Mouse (Mus musculus) R1 (cell line): ENCODE data around the gene Fer1l5.

Experiments used
- DNase-seq: peaks from one replicate; pipeline ENCODE4 v3.0.0-alpha.2; 2018; ENCODE audit warnings: low read depth, low spot score

Gene Fer1l5

DNA sequence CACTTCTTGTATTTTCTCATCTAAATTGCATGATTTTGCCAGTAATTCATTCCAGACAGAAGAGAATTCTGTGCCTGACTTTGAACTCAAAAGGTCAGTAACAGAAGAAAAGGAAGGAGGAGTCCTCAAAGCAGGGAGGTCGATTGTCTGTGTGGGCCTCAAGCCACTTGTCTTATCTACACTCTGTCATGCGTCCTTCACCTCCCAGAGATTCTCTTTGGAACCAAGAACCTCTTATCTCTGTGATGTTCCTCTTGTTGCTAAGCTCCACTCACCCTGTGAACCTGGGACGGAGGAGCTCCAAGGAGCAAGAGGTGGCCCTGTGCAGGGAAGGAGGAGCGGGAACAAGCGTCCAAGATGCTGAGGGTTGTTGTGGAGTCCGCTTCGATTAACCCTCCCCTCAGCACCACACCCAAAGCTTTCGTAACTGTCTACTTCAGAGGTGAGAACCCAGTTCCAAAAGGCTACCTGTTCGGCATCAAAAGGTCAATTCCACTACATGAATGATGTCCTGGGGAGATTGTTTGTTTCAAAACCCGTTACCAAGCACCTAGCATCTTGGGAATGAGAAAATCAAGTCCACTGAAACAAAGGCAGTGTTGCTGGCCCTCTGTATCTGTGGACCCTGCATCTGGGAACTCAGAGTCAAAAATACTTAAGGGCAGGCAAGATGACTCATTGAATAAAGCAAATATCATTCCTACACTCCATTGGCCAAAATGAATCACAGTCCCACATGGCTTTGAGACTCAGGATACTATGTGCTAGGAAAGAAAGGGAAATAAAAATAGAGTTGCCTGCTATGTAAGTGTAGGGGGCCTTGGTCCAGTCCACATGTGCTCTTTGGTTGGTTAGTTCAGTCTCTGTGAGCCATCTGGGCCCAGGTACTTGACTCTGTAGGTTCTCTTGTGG lies at the start of gene Fer1l5:
Gene Fer1l5 (plus strand): TSS at position 358 of the 912 bp plus-strand sequence.
- DNase-seq = no peak

DNA sequence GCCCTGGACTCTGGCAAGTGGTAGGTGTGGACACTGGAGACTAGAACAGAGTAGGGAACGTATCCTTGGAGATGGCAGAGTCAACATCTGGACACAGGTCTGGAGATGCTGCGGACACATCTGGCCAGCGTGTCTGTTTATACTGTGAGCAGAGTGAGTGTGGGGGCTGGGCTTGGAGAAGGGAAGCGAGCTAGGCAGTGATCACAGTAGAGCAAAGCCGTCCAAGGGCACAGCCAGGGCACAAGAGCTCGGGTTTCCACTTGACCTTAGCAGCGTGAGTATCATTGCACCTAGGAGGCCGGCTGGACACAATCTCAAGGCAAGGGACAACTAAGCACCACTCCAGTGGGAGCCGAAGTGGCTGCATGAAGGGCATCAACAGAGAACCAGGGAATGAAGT lies 49.0 kb upstream of the Fer1l5 start:
- DNase-seq = no peak

DNA sequence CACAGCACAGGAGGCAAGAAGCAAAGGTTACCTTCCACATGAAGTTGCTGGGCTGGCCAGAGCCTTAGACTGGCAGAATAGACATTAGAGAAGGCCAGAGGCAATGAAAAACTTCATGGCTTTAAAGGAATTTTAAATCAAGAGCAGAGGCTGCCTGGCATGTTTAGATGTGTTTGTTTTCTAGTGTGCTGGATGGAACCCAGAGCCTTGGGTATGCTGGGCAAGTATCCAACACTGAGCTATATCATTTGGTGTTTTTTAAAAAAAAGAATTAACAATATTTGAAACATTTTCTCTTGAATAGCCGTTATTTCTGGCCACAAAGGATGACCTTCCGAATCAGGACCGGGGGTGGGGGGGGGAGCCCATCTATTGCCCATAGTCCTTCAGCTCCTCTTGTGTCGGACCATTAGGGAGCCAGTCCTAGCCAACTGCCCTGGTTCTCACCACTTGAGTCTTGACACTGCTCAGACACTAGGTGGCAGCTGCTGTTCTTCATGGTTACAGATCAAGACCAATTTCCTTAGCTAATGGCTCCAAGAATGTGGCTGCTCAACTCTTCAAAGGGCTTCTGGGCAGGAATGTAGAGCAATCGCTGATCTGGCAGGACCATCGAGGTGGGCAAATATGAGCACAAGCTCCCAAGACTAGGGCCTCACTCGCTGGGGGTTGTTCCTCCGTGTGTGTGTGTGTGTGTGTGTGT lies 48.2 kb upstream of the Fer1l5 start:
- DNase-seq = peak; percentile 83

DNA sequence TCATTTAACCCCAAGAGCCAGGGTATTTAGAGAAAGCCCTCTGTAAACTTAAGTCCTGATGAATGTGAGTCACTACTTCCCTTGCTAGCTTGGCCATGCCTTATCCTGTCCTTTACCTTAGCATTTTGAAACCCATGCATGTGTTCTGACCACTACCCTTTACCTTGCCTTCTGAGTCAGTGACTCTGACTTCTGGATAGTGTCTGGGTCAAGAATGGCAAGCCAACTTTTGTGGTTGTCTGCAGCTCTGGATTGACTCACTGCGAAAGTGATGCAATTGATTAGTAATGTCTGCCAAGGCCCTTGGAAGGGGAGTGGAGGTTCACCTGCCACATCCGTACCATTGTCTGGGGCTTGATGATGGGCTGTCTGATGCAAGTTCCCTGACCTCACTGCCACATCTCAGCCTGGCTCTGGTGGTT lies 46.2 kb upstream of the Fer1l5 start:
- no peak for DNase-seq

DNA sequence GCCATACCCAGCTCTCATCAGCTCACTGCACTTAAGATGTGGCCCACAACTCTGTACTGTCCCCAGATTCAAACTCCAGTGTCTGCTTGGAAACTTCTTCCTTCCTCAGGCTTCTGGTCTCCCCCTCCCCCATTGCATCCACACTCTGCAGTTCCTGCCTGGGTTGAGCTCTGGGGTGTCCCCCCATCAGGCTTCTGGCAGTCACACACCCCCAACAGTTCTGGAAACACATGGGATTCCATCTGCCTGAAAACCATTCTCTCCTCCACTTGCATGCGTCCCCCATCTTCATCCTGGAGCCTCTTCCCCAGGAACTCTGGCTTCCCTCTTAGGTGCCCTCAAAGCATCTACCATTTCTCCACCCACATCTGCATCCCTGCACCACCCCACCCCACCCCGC lies 45.3 kb upstream of the Fer1l5 start:
- DNase-seq = no peak

DNA sequence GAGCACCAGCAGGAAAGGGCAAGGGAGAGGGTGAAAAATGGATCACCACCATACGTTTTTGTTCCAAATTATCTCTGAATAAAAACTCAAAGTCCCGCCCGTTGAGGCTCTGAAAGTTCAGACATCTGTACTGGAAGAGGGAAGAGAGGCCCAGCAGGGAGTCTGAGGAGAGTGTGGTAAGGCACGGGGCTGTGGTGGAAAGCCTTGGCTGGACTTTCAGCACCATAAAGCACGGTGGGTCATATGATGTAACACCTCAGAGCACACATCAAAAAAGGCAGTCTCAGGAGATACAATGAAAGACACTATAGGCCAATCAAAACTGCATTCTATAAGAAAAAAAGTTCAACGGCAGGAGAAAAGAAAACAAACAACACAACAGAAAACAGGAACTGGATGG lies 40.3 kb upstream of the Fer1l5 start:
- DNase-seq = no peak

DNA sequence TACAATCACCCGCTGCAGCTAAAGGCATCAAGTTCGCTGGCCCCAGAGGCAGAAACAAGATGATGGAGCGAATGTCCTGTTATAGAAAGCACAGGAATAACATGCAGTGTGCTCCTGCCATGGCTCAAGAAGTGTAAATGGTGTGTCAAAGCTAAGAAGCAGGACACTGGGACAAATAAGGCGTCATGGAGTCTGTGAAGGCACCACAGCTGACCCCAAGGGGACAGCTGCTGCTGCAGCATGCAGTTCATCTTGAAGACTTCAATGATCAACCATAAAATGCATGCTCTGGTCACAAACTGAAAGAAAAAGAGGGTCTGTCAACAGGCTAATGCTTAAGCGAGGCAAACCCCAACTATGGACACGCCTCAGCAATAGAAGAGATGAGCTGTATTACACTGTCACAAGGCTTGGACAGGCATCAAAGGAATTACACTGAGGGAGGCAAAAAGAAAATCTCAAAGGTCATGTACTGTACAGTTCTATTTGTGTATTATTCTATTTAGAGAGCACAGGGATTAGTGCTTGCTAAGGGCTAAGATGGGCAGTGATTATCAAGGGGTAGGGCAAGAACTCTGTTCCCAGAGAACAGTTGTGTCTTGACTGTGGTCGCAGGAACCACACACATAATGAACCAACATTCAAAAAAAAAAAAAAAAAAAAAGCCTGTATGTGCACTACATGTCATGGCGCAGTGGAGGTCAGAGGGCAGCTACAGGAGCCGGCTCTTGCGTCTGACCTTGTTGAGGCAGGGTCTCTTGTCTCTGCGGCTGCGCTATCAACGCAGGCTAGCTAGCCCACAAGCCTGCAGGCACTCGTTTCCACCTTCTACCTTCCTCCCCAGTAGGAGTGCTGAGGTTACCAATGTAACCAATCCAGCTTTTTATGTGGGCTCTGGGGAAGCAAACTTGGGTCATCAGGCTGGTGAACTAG lies 38.9 kb upstream of the Fer1l5 start:
- no peak for DNase-seq

DNA sequence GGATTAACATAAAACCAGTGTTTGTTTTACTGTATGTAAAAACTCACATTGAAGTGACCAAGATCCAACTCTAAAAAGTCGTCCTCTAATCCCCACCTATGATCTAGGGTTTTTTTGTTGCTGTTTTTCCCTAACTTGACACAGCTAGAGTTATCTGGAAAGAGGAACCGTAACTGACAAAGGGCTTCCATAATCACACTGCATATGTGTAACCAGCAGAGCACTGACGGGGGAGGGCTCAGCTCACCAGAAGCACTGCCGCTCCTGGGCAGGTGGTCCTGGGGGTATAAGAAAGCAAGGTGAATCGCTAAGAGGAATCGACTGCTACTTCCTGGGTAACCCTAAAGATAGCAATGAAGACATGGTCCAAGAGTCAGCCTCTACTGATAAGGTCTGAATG lies 29.5 kb upstream of the Fer1l5 start:
- DNase-seq = no peak

DNA sequence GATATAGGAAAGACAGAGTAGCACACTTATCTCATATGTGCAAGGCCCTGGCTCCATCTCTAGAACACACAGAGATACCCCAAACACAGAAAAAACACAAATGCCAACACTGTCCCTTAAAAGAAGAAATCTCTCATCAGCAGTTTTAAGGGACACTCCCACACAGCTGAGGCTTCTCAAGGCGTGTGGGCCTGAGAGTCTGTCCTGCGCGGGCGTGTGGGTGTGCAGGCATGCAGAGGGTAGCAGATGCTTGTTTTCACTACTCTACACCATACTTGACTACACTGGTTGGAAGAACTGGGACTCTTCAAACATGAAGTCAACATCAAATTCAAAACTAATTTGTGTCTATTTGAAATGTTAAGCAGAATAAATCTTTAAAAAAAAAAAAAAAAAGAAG lies 19.7 kb upstream of the Fer1l5 start:
- no peak for DNase-seq

DNA sequence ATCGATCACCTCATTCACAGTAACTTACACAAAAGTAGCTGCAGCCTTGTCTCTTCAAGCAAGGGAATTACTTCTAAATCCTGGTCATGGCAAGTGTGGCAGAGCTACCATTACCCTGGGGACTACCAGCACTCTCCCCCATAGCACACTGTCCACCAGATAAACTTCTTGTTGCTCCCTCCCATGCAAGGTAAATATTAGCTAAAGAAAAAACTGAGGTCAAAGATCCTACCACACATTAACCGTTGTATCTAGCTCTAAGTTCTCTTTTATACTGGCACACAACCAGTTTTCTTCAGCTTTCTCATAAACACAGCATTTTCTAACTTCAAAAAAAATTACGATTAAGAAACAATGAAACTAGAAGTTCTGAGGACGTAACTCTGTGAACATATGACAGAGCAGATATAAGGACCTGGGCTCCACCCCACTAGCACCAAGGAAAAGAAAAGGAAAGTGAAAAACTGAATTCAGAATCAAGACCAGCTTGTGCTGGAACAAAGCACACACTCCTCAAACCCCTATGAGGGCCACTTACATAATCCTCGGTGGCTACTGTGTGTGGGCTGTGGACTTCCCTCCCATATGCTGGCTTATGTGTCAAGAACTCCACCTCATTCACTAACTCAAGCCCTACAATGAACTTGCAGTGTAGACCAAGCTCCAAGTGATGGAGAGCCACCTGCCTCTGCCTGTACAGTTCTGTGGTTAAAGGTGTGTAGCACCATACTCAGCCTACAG lies 15.0 kb upstream of the Fer1l5 start:
- DNase-seq = no peak

DNA sequence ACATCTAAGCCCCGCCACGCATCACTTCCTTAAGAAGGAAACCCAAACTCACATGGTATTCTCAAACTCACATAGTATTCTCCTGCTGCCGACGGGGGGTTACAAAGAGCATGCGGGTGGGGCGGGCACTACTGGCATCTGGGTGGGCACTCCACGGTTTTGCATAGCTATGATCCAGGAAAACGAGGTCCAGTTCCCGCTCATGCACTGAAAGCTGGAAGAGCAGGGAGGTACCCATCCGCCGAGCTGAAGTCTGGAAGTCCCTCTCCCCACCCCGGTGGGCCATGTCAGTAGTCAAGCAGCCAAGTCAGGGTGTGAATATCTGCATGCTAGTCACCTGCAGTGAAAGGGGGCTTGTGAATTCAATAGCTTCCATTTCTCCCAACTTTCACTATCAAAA lies 4.4 kb upstream of the Fer1l5 start:
- DNase-seq = peak; percentile 40

DNA sequence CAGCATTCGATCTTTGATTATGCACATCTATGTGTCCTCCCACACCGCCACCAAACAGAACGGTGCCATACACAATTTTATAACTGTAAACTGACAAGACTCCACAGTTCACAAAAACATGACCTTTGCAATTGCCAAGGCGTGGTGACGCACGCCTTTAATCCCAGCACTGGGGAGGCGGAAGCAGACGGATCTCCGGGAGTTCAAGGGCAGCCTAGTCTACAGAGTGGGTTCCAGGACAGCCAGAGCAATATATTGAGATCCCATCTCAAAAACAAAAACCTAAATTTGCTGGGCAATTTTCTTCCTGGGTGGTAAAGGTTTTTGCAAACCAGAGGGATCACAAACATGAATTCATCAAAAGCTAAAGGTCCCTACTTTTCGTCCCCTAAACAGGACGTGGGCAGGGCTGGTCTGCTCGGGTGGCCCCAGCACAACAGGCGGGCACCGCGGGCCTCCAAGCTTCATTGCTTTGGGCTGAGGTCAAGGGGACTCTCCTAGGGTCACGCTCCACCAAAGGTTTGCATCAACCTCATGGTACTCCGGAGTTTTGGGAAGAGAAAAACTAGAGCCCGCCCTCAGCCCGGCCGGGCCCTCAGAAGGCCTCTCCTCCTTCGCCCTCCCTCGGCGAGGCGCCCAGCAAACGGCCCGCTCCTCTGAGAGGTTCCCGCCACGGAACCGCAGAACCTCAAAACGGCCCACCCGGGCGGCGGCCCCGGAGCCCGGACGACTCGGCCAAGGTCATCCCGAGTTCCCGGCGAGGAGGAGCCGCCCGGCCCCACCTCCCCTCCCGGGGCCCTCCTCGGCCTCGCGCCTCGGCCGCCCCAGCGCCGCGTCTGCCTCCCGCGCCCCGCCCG lies 3.8 kb upstream of the Fer1l5 start:
- DNase-seq = peak; percentile 59

DNA sequence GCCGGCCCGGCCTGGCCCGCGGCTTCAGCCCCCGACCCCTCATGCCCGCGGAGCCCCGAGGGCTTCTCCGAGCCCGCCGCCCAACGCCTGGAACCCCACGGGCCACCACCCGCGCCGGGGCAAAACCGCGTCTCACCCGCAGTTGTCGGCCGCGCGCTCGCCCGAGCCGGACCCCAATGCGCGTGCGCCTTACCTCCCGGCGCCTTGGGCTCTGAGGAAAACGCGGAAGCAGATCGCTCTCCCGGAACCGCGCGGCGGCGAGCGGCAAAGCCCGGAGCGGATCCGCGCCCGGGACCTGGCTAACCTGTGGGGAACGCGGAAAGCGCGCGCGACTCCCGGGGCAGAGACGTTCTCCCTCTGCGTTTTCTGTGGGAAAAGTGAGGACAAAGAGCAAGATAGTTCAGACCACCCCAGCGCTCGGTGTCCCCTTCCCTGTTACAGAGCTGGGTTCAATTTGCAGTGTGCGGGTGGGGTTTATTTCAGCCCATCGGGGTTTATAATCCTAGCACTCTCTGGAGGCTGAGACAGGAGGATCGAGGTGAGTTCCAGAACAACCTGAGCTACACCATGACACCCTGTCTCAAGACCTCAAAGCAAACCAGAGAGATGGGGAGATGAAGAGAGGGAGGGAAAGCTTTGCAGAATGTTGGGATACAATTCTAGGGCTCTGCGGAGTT lies 3.0 kb upstream of the Fer1l5 start, which contains the start of gene Kansl3:
Gene Kansl3 (minus strand): TSS at position 213 of the 677 bp plus-strand sequence.
- peak; percentile 94 for DNase-seq

DNA sequence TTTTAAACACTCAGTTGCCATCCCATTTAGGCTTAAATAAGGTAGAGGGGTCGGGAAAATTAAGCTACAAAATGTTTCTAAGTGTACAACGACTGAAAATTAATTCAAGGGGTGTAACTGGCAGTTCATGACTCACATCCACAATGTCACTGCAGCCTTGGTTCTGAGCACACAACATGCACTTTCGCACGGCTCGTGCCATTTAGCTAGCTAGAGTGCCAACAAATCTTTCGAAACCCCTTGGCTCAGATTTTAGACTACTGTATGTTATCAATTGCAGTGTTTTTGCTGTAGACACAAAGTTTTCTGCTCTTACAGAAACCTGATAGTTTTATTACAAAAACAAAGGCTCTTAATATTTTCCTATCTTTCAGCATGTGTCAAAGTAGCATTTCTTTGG lies 1.2 kb upstream of the Fer1l5 start:
- no peak for DNase-seq

DNA sequence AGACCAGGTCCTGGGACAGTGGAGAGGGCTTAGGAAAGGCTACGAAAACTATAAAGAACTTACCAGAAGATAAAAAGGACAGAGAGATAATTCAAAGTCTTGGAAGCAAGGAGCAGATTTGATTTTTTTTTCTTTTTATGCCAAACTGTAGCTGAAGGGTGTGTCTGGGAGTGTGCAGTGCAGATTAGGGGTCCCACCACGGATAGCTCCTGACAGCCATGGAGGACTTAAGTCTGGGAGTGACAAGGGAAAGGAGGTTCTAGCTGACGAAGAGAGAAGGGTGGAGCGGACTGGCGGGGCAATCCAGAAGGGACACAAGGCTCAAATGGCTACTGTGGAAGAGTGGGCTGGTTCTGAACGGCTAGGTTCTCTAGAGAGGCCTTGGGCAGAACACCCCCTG lies 6.8 kb downstream of the Fer1l5 start:
- no peak for DNase-seq

DNA sequence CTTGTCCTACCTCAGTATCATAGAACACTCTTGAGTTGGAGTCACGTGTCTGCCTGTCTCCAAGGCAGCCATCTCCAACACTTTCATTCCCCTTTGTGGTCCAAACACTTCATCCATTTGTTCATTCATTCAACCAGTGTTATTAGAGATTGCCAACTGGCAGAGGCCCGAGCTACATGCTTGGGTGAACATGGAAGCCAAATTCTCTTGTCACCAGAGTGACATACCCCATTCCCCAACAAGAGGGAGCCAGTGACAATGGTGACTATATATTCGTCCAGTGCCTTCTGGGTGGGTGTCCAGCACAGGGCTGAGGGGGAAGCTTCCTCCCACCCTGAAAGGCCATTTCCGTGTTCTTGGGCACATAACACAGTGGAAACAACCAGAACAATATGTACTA lies 7.5 kb downstream of the Fer1l5 start:
- no peak for DNase-seq

DNA sequence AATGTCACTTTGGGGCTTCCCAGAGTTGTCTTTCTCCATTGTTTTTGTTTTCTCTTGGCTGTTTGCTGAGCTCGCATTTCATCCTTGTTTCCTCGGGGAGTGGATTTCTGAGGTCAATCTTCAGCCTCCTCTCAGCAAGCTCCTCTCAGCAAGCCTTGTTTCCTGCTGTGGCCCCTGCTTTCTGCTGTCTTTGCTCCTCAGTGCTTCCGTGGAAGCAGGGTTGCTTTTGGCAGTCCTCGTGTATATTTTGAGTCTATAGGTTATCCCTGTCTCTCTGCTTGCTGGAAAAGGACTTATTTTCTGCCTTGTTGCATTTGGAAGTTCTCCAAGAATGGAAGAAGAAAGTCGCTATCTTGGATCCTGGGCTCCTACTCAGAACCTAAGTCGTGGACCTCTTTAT lies 24.9 kb downstream of the Fer1l5 start:
- no peak for DNase-seq

DNA sequence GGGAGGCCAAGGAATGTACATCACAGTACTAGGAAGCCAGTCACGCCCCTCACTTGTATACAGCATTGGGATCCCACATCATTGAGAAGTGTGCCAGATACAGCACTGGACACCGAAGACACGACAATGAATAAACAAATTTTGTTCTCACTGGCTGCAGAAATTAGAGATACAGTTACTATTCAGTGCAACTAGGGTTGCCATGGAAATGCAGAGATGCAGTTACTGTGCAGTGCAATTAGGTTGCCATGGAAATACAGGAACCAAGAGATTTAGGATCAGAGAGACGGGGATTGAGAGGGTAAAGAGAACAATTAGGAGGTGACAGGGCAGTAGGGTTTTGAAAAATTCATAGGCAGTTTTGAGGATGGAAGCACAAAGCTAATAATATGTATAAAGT lies 29.4 kb downstream of the Fer1l5 start:
- DNase-seq = no peak

DNA sequence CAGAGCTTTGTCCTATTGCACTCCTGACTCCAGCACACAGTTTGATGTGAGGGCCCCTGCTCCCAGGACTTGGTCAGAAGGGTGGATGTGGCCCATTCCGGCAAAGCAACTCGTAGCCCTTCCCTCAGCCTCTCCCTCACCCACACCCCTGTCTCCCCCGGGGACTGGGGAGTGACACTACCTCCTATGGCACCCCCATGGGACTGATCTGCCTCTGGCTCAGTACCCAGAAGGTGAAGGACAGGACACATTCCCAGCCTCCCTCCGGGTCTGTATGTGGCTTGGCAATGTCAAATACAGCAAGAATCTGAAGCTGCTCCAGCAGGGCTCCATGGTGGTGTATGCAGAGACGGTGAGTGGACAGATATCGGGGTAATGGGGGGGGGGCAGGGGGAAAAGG lies 32.4 kb downstream of the Fer1l5 start:
- no peak for DNase-seq

DNA sequence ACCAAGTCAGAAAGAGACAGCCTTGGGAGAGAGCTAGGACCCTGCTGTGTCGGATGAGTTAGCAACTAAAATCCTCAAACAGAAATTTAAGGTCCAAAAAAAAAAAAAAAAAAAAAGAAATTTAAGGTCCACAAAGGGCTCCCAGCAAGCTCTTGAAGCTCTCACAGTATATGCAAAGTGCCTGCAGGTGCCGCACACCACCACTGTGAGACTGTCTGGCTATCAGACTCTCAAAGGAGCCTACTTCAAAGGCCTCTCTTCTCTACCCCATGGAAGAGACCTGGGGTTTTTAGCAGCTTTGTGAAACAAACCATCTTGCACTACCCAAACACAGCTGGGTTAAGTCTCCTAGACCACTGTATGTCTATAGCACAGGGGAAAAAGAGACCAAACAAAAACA lies 57.4 kb downstream of the Fer1l5 start:
- DNase-seq = no peak
